Mouse (Mus musculus) kidney, postnatal 0 days (tissue): ENCODE measurements around the gene Myh3. TPM values are rescaled to one million over a fixed set of nuclear protein-coding genes. Genes with fewer than 3 reads are reported as not detected.

ENCODE experiments used
- ATAC-seq: fragments of 200-750 bp; cut with Nextera tagmentation; replicated peaks from 2 replicates; pipeline ENCODE4 v1.8.0; 2017; ENCODE audit warnings: low read depth, moderate number of reproducible peaks, moderate TSS enrichment, moderate library complexity; ENCODE audit not compliant: low FRiP score
- DNase-seq: peaks from one replicate; pipeline ENCODE4 v3.0.0-alpha.2; 2016; ENCODE audit warnings: low spot score
- H3K27ac ChIP-seq: fragments of 300-500 bp; sonication (generic); 2 replicates; pipeline ENCODE4 v1.5.1; 2014; ENCODE audit warnings: mild to moderate bottlenecking
- H3K27me3 ChIP-seq: fragments of 300-500 bp; sonication (generic); 2 replicates; pipeline ENCODE4 v1.6.1; 2014; ENCODE audit warnings: low read length, mixed read lengths; ENCODE audit not compliant: insufficient read depth
- H3K36me3 ChIP-seq: fragments of 300-500 bp; sonication (generic); 2 replicates; pipeline ENCODE4 v1.6.1; 2014; ENCODE audit warnings: low read length, mixed read lengths; ENCODE audit not compliant: insufficient read depth
- H3K4me1 ChIP-seq: fragments of 300-500 bp; sonication (generic); replicated peaks from 2 replicates; pipeline ENCODE4 v1.6.1; 2014; ENCODE audit warnings: antibody characterized with exemption, low read length, mixed read lengths; ENCODE audit not compliant: insufficient read depth
- H3K4me2 ChIP-seq: fragments of 300-500 bp; sonication (generic); 2 replicates; pipeline ENCODE4 v1.6.1; 2014; ENCODE audit warnings: mild to moderate bottlenecking, low read length, moderate library complexity, mixed read lengths
- H3K4me3 ChIP-seq: fragments of 300-500 bp; sonication (generic); replicated peaks from 2 replicates; pipeline ENCODE4 v1.5.1; 2014; ENCODE audit warnings: low read depth, low read length
- H3K9ac ChIP-seq: fragments of 300-500 bp; sonication (generic); 2 replicates; pipeline ENCODE4 v1.6.1; 2014; ENCODE audit warnings: low read depth, low read length
- H3K9me3 ChIP-seq: fragments of 300-500 bp; sonication (generic); replicated peaks from 2 replicates; pipeline ENCODE4 v1.6.1; 2016; ENCODE audit warnings: low read length, inconsistent platforms, mixed read lengths
- CTCF ChIP-seq: IDR thresholded peaks from 2 replicates; pipeline ENCODE4 v1.5.1; 2016; ENCODE audit warnings: antibody characterized with exemption, low read depth, mild to moderate bottlenecking, moderate library complexity
- WGBS: fragments of 180-500 bp; shearing (Covaris S2); extraction: QIAGEN DNeasy Blood & Tissue Kit; methylation state at CpG from one replicate; pipeline ENCODE4 v1.1.7; 2014; 5-methylcytosine and 5-hydroxymethylcytosine counted together
- polyA plus RNA-seq: library from polyadenylated mRNA; unstranded; fragments of >200 nt; fragmentation: Nextera tagmentation; extraction: Ambion mirVana; gene quantifications from 2 replicates; pipeline ENCODE4 v1.2.1, GENCODE M21; 2015

The Myh3 gene
- polyA plus RNA-seq, 1 experiment from 2014 or later, result 0.01 TPM

GRCm38 (mm10) chr11:67051676-67052320 lies 26.3 kb upstream of the Myh3 start:
- Histone ChIP-seq H3K9ac (peak overlapping the region; percentile 80), H3K4me1 (0 out of 2 replicates have a peak, but pooled peaks cover 3% of the 10 kb centered on the region), H3K4me3 (peak overlapping the region; percentile 78), H3K27me3 (no peaks in the 10 kb centered on the region), H3K4me2 (peak overlapping the region; percentile 77), H3K9me3 (no peaks in the 10 kb centered on the region), H3K36me3 (peaks cover 18% of the 10 kb centered on the region; the same call in 1 of the 2 replicates), H3K27ac (peak overlapping the region; percentile 89)
- WGBS, result 4% methylated on average over 16 of the region's 16 CpGs
- TF ChIP-seq CTCF, result no peak
- ATAC-seq (0 out of 2 replicates have a peak, but pooled peaks have one; percentile 15), DNase-seq (peak; percentile 51)

GRCm38 (mm10) chr11:67052321-67052952 lies 25.7 kb upstream of the Myh3 start, which contains the start of the genes Adprm and Sco1:
TSS of gene Adprm (minus strand) at chr11:67052594.
TSS of gene Sco1 (plus strand) at chr11:67052670.
- Histone ChIP-seq H3K9me3 (no peaks in the 10 kb centered on the region), H3K9ac (peak within 1 kb of the TSS; percentile 80), H3K27me3 (no peaks in the 10 kb centered on the region), H3K36me3 (peaks cover 22% of the 10 kb centered on the region; the same call in 1 of the 2 replicates), H3K4me1 (0 out of 2 replicates have a peak, but pooled peaks cover 3% of the 10 kb centered on the region), H3K4me2 (peak within 1 kb of the TSS; percentile 77), H3K4me3 (peak within 1 kb of the TSS; percentile 78), H3K27ac (peak within 1 kb of the TSS; percentile 89)
- peak; percentile 55 for TF ChIP-seq CTCF
- WGBS, result under 1% methylated on average over 50 of the region's 50 CpGs
- ATAC-seq (peak; percentile 88), DNase-seq (peak; percentile 97)

- no peak overlapping the region for H3K4me2 ChIP-seq
- H3K27me3 ChIP-seq, result no peaks in the 10 kb centered on the region
- no peak for ATAC-seq
- H3K4me3 ChIP-seq, result no peak overlapping the region
- DNase-seq, result no peak
- WGBS, result 93% methylated on average over 8 of the region's 8 CpGs
- no peak overlapping the region for H3K27ac ChIP-seq
- H3K4me1 ChIP-seq, result 0 out of 2 replicates have a peak, but pooled peaks cover 3% of the 10 kb centered on the region
- no peak overlapping the region for H3K9ac ChIP-seq
- H3K9me3 ChIP-seq, result no peaks in the 10 kb centered on the region
- peaks cover 34% of the 10 kb centered on the region for H3K36me3 ChIP-seq
- no peak for TF ChIP-seq CTCF
Observed at GRCm38 (mm10) chr11:67054754-67055365, 23.2 kb upstream of the Myh3 start.

GRCm38 (mm10) chr11:67061311-67061710 lies 16.8 kb upstream of the Myh3 start:
- TF ChIP-seq CTCF, result no peak
- Histone ChIP-seq H3K4me2 (no peak overlapping the region), H3K27me3 (no peaks in the 10 kb centered on the region), H3K4me1 (no peaks in the 10 kb centered on the region), H3K27ac (no peak overlapping the region), H3K4me3 (no peak overlapping the region), H3K9me3 (no peaks in the 10 kb centered on the region), H3K36me3 (peaks cover 48% of the 10 kb centered on the region), H3K9ac (no peak overlapping the region)
- no peak for DNase-seq
- no peak for ATAC-seq
- 89% methylated on average over 2 of the region's 2 CpGs for WGBS

- Histone ChIP-seq H3K9me3 (no peaks in the 10 kb centered on the region), H3K4me3 (no peak overlapping the region), H3K27ac (no peak overlapping the region), H3K4me2 (no peak overlapping the region), H3K4me1 (no peaks in the 10 kb centered on the region), H3K27me3 (no peaks in the 10 kb centered on the region), H3K9ac (no peak overlapping the region), H3K36me3 (peaks cover 36% of the 10 kb centered on the region)
- DNase-seq (no peak), ATAC-seq (no peak)
- 93% methylated on average over 3 of the region's 3 CpGs for WGBS
- no peak for TF ChIP-seq CTCF
Observed at GRCm38 (mm10) chr11:67062726-67063125, 15.4 kb upstream of the Myh3 start.

- Histone ChIP-seq H3K9me3 (no peaks in the 10 kb centered on the region), H3K9ac (no peak overlapping the region), H3K27me3 (no peaks in the 10 kb centered on the region), H3K4me2 (no peak overlapping the region), H3K4me3 (no peak overlapping the region), H3K4me1 (no peaks in the 10 kb centered on the region), H3K27ac (no peak overlapping the region), H3K36me3 (peaks cover 12% of the 10 kb centered on the region)
- TF ChIP-seq CTCF, result no peak
- DNase-seq (no peak), ATAC-seq (no peak)
- WGBS, result 75% methylated on average over 3 of the region's 3 CpGs
Observed at GRCm38 (mm10) chr11:67067741-67068140, 10.4 kb upstream of the Myh3 start.
